Mouse (Mus musculus) frontal cortex, postnatal 36 days (tissue): Measurements from ENCODE around the gene Slc4a7.
"Not testable (repeated sequence)": the region's sequence is repeated elsewhere in the genome, so short reads cannot be mapped to it uniquely, and the experiment has no call there.

ENCODE experiments used
- DNase-seq, 2 experiments: peaks; one replicate each; pipeline ENCODE4 v3.0.0; 2022; ENCODE audit warnings: low spot score in 2 of 2

The Slc4a7 gene

GRCm38 (mm10) chr14:14800332-14800731, 98.3 kb downstream of the Slc4a7 start:
- DNase-seq = no peak

DNA sequence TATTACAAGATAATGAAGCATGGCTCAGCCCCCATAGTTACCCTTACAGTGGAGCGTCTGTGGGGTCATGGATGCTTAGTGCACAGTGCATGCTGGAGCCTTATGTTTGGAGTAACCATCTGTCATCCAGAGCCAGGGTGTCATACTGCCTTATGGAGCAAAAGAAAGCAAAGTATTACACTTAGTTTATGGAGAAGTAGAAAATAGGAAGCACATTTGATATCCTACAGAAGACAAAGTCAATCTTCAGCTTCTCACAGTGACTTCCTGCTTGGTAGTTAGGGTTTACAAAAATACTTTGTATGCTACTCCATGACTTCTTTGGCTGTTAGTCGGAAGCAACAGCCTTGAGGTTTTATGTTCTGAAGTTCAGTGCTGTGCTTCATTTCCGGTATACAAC, 98.7 kb downstream of the Slc4a7 start:
- no peak for DNase-seq

DNA sequence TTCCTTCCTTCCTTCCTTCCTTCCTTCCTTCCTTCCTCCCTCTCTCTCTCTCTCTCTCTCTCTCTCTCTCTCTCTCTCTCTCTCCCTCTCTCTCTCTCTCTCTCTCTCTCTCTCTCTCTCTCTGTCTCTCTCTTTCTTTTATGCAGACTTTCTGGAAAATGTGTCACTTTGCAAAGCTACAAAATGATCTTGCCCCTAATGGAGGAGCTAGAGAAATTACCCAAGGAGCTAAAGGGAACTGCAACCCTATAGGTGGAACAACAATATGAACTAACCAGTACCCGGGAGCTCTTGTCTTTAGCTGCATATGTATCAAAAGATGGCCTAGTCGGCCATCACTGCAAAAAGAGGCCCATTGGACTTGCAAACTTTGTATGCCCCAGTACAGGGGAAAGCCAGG, 101.0 kb downstream of the Slc4a7 start, which contains the start of gene Nek10:
Gene Nek10 (plus strand): TSS at position 301 of the 400 bp plus-strand sequence.
- DNase-seq = not testable (repeated sequence)

DNA sequence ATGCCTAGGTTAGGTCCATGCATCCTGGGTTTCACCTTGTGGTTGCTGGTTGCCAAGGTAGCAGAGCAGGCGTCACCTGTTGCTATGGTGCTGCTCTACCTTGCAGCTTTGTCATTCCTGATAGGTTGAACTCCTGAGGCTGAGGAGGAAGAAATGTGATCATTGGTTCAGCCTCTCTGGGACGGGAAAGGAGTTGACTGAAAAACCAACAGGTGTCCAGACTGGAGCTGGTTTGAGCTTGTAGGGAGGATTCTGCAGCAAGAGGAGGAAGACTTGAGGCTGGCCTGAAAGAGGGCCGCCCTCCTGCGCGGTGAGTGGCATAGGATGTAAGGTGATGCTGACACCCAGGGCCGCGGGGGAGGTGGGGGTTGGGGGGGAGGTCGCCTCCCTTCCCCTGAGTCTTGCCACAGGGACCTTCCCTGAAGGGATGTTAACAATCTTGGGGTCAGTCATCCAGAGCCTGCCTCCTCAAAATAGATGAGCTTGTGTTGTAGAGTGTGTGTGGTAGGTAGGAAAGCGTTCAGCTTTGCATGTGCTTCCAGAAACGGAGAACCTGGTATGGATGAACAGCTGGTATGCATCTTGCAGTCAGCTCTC, 101.9 kb downstream of the Slc4a7 start:
- DNase-seq = peak; percentile 6 to 50

DNA sequence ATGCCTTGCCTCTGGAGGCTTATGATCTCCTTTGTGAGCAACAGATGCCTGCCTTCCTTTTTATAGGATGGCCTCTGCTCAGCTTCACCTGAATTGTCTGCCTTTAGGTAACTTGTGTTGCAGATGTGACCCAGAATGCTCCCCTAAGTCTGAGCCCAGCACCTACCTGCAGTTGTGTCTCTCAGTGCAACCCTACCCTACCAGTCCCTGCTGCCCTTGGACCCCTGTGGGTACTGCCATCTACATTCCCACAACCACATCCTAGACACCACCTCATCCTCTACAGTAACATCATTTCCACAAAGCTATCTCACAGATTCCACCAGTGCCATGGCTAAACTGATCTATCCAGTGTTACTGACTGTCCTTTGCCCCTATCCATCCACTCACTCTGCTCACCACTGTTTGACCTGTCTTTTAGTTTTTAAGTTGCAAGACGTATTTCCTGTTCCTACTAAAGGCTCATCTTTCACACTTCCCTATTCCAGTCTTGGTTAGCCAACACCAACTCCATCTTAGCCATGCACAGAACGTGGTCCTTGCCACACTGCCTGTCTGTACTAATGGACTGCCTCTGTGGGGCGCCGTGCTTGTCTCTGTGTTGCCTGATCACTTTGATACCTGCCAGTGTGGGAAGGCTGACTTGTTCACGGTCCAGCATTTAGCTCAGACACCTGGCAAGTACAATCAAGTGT, 102.6 kb downstream of the Slc4a7 start:
- no peak for DNase-seq

- peak; percentile 19 to 35 for DNase-seq
Measured at GRCm38 (mm10) chr14:14832520-14833240, 130.6 kb downstream of the Slc4a7 start.

- DNase-seq = no peak
Measured at GRCm38 (mm10) chr14:14833498-14833897, 131.4 kb downstream of the Slc4a7 start.

- DNase-seq = peak; percentile 27 to 43
Measured at GRCm38 (mm10) chr14:14834266-14834665, 132.2 kb downstream of the Slc4a7 start.

GRCm38 (mm10) chr14:14837627-14838026, 135.5 kb downstream of the Slc4a7 start:
- no peak for DNase-seq

GRCm38 (mm10) chr14:14838109-14838508, 136.0 kb downstream of the Slc4a7 start:
- no peak for DNase-seq

DNA sequence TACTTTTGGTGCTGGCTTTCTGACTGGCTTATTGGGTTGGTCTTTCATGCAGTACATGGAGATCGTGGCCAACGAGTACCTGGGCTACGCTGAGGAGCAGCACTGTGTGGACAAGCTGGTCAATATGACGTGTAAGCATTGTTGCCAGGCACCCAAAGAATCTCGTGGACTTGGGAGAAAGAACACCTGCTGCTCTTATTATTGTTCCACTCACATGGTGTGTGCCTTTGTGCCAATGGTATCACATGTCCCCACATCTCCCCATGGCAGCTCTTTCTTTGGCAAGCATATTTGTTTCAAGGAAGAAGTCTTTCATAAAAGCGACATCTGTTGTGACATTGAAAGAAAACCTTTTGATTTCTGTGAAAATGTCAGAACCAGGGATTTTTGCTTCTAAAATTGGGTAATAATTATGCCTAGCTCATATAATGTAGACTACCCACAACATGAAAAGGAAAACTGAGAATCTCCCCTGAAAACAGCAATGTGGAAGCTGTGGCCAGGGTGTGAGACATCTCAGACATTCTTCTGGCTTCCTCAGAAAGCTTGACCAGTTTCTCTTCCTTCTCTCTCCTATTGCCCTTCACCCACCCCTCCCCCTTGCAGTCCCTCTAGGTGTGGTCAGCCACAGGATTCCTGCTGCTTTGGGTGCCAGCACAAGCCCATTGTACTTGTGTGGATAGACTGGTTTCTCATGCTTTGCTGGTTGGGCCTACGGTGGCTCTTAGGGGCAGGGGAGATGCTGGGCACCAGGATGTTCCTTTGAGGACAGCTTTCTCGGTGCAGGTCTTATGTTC, 140.9 kb downstream of the Slc4a7 start:
- no peak for DNase-seq
